Mouse (Mus musculus) left cerebral cortex, postnatal 10 days (tissue): ENCODE data around the gene Plcb3. TPM values are rescaled to one million over a fixed set of nuclear protein-coding genes. Genes with fewer than 3 reads are reported as not detected.
"Not testable (repeated sequence)": the region's sequence is repeated elsewhere in the genome, so short reads cannot be mapped to it uniquely, and the experiment has no call there.

Experiments used
- DNase-seq, 2 experiments: peaks; one replicate each; pipeline ENCODE4 v3.0.0; 2021 to 2022; ENCODE audit warnings: low spot score in 2 of 2, mixed read lengths in 1 of 2; ENCODE audit errors: extremely low spot score in 1 of 2
- intact Hi-C: fragments of 180-260 bp; cut with DNase I; formaldehyde crosslinking; loops from one replicate; pipeline ENCODE4 v1.15.1; 2025
- total RNA-seq, 2 experiments: library from RNA; stranded (reverse); gene quantifications; 2 replicates each; pipeline ENCODE4 v1.2.3; 2021

Plcb3 gene
- total RNA-seq, 2 experiments from 2014 or later = 11.2 to 11.6 TPM

- intact Hi-C loops = no loop called here
- peak; percentile 94 to 99 for DNase-seq
Observed at GRCm38 (mm10) chr19:6992011-6992858, 16.0 kb upstream of the Plcb3 start, which contains the start of gene Dnajc4. Gene Dnajc4, minus strand, starts transcription at chr19:6992572.

- DNase-seq, intact Hi-C loops: not testable (repeated sequence)
Observed at GRCm38 (mm10) chr19:6991166-6991565, 14.9 kb upstream of the Plcb3 start.

GRCm38 (mm10) chr19:6990712-6991111 lies 14.4 kb upstream of the Plcb3 start:
- intact Hi-C loops = no loop called here

GRCm38 (mm10) chr19:6989251-6989650 lies 13.0 kb upstream of the Plcb3 start:
- intact Hi-C loops = no loop called here
- DNase-seq = peak in 1 of 2 experiments; percentile 23

More at GRCm38 (mm10) chr19:6990712-6991111, 14.4 kb upstream of the Plcb3 start:
- peak in 1 of 2 experiments; percentile 14 for DNase-seq

GRCm38 (mm10) chr19:6987904-6988285 lies 11.6 kb upstream of the Plcb3 start:
- DNase-seq = peak in 1 of 2 experiments; percentile 31
- intact Hi-C loops = no loop called here

GRCm38 (mm10) chr19:6987061-6987903 lies 11.0 kb upstream of the Plcb3 start, which contains the start of gene Vegfb:
Gene Vegfb, minus strand, starts transcription at chr19:6987651.
- DNase-seq = peak in 1 of 2 experiments; percentile 82
- intact Hi-C loops = no loop called here

- peak in 1 of 2 experiments; percentile 30 for DNase-seq
- intact Hi-C loops = no loop called here
Observed at GRCm38 (mm10) chr19:6985951-6986708, 9.9 kb upstream of the Plcb3 start.

- intact Hi-C loops = no loop called here
- peak in 1 of 2 experiments; percentile 40 for DNase-seq
Observed at GRCm38 (mm10) chr19:6985300-6985699, 9.0 kb upstream of the Plcb3 start.

GRCm38 (mm10) chr19:6983621-6984020 lies 7.4 kb upstream of the Plcb3 start:
- intact Hi-C loops = no loop called here

GRCm38 (mm10) chr19:6981465-6981864 lies 5.2 kb upstream of the Plcb3 start:
- intact Hi-C loops = no loop called here
- no peak for DNase-seq

More at GRCm38 (mm10) chr19:6983621-6984020, 7.4 kb upstream of the Plcb3 start:
- peak in 1 of 2 experiments; percentile 9 for DNase-seq

- intact Hi-C loops = no loop called here
- peak; percentile 98 to 100 for DNase-seq
Observed at GRCm38 (mm10) chr19:6980381-6981093, 4.3 kb upstream of the Plcb3 start, which contains the start of gene Fkbp2. Gene Fkbp2, minus strand, starts transcription at chr19:6980501.

- DNase-seq = peak; percentile 99 to 100
- intact Hi-C loops = loop anchor here (5.0 kb wide), 1 partner anchor 37 kb away; the partner anchor contains the start of genes Bad and Gpr137
Observed at GRCm38 (mm10) chr19:6979486-6980380, 3.5 kb upstream of the Plcb3 start.

GRCm38 (mm10) chr19:6979001-6979479 lies 2.8 kb upstream of the Plcb3 start:
- peak; percentile 44 to 66 for DNase-seq
- intact Hi-C loops = loop anchor here (5.0 kb wide), 1 partner anchor 37 kb away; the partner anchor contains the start of genes Bad and Gpr137

- DNase-seq = no peak
- intact Hi-C loops = loop anchor here (5.0 kb wide), 1 partner anchor 36 kb away; the partner anchor contains the start of genes Bad and Gpr137
Observed at GRCm38 (mm10) chr19:6978639-6978974, 2.3 kb upstream of the Plcb3 start.

- intact Hi-C loops = loop anchor here (5.0 kb wide), 1 partner anchor 36 kb away; the partner anchor contains the start of genes Bad and Gpr137
- DNase-seq = no peak
Observed at GRCm38 (mm10) chr19:6977759-6978638, 1.7 kb upstream of the Plcb3 start.
